Mouse (Mus musculus): ENCODE measurements at regions not wholly inside any gene's neighbourhood (a gene's known extent, or its start where the extent isn't known, plus 50 kb on each side); places are given as distances from the start of the nearest gene placed in this dataset.
"Not testable (repeated sequence)": the region's sequence is repeated elsewhere in the genome, so short reads cannot be mapped to it uniquely, and the experiment has no call there.

DNA sequence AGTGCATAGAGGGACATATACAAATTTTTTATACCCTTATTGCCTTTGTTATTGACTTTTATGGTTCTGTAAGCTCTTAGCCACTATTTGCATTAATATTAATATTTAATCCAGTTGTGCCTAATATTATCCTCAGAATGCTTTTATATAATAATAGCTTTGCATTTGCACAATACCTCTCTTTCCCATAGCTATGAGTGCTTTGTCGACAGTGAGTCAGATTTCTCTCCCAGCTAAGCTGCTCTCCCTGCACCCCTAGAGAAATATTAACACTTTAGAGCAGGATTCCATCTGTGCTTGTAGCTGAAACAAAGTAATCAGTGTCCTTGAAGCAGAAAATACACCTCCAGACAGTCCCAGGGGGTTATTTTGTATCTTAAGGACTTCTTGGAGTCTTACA lies 288.6 kb upstream of the Arglu1 start:
- no peak for DNase-seq

DNA sequence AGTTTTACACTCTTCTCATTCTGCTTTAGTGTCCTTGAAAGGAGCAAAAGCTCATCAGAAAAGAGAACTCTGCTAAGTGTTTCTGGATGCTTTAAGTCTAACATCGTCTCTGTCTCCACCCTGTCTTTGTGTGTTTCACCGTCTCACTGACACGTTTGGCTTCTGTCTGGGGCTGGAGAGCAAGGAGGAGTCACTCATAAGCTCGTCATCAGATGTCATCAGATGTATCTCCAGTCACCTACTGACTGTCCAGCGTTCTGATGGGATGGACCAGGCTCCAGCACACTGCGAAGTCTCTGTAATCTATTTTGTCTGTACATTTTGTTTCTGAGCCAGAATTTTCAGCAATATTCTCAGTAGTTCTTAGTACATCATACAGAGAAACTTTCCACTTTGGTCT lies 283.4 kb upstream of the Arglu1 start:
- DNase-seq, result no peak

DNA sequence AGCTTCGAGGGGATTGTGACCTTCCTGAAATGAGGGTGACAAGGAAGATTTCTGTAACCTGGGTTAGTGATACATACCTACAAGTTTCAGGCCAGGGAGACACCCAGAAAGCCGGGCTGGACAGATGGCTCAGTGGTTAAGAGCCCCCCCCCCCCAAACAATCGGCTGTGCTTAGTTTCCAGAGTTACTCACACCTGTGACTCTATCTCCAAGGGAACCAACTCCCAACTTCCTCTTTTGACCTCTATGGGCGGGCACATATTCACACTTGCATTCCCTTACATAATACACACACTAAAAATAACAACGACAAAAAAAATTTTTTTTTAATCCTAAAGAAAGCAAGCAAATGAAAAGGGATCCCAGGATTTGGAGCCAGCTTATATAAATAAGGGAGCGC lies 283.0 kb upstream of the Arglu1 start:
- DNase-seq, result no peak

DNA sequence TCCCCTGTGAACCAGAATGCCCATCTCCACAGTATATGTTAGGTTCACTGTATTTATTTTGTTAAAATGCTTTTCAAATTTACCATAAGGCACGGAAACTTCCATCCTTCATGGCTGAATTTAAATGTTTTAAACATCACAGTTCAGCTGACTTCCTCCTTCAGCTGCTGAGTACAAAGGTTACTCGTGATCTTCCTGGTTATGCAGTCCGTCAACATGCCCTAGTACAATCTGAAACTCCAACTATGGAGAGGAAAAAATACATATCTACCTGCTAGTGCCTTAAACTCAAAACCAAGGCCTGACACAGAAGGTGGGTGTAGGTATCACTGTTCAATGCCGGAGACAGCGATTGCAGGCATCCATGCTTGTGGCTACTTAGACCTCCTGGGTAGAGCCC lies 280.5 kb upstream of the Arglu1 start:
- DNase-seq, result no peak

DNA sequence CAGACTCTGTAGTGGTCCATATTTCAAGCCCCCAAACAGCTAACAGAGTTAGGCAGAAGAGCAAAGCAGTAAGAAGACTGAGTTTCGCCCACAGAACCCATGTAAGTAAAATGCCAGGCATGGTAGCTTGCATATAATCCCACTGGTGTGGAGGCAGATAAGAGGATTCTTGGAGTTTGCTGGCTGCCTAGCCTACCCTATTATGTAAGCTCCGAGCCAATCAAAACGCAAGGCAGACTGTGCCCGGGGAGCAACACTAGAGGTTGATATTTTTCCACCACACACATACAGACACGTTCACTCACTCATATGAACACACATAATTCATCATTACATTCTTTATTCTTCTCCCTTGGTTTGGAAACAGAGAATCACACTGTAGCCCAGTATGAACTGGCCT lies 280.0 kb upstream of the Arglu1 start:
- DNase-seq, result no peak

DNA sequence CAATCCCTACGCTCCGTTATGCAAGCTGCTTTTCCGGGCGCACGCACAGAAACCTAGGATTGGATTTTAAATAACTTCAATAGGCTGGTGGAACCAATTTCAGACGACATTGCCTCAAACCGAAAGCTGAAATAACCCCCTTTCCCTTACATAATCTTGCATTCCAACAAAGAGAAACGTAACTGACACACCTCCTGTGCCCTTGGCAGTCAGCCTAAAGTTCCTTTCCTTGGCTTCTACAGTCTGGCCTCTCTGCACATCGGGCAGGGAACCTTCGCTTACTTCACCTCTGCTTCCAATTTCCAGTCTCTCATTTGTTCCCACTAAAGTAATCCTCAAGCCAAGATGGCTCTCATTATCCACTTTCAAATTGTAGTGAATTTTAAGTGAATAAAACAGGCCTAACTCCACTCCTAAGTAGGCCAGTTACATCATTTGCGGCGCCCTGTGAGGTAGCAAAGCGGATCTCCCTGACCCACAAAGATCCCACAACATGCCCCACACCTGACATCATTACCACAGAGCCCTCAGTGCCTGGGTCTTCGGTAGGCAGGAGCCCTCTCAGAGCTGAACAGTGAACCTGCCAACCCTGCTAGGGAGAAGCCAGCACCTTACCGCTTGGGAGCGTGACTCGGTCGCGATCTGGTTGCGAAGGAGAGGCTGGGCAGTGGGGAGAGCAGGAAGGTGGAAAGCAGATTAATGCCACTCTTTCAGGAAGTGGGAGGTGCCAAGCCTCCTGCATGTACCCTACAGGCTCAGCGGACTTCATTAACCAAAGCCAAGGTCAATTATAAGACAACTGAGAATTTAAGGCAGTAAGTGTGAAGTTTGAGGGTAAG lies 279.0 kb upstream of the Arglu1 start:
- DNase-seq, result peak; percentile 45 to 46

DNA sequence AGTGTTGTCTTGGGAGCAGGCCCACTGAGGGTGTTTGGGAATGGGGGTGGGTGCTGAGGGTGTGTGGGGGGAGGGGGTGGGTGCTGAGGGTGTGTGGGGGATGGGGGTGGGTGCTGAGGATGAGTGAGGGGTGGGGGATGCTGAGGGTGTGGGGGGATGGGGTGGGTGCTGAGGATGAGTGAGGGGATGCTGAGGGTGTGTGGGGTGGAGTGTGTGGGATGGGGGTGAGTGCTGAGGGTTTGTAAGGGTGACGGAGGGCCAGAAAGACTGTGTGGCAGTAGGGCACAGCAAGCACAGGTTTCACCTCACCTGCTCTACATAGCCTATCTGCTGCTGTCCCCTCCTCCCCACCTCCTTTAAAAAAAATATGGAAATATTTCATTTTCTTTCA lies 276.3 kb upstream of the Arglu1 start:
- DNase-seq, result no peak

DNA sequence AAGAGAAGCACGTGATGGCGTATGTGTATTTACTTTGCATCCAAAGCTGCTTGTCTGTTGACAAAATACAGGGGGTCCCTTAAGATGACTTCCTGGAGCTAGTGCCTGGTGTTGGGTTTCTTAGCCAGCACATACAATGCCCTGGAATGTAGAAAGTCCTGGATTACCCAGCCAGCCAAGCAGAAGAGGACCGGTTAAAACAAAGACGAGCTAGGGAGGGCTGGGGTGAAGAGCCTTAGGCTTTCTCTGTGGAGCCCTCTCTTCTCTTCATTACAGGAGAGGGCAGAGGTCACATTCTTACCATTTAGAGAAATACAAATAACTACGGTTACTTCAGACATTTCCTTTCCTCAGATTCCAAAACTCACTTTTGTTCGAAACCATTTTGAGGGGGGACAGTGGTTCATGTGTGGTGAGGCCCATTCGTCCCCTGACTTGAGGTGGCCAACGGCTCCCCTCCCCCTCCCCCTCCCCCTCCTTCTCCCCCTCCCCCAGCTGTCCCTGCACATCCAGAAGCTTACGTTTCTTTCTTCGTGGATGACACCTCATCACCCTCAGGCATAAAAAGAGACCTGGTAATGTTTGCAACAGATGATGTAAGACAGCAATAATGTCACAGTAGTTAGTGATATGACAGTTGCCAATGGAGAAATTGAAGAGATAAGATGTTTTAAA lies 275.8 kb upstream of the Arglu1 start:
- no peak for DNase-seq

DNA sequence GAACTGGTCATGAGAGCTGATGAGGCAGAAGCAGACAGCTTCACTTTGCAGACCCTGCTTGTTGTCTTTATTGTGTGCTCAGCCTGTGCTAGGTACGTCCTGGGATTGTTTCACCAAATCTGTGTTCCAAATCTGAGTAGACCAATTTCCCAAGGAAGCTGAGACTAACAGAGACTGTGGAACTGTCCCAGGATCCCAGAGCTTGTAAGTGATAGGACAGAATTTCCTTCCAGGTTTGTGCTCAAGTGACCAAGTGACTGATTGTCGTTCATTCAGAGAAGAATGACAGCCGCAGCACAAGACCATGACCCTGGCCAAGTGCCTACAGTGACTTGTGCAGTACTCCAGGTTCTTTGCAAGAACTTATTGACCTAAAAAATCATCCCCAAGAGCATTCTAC lies 269.9 kb upstream of the Arglu1 start:
- DNase-seq, result peak in 1 of 2 experiments; percentile 63

DNA sequence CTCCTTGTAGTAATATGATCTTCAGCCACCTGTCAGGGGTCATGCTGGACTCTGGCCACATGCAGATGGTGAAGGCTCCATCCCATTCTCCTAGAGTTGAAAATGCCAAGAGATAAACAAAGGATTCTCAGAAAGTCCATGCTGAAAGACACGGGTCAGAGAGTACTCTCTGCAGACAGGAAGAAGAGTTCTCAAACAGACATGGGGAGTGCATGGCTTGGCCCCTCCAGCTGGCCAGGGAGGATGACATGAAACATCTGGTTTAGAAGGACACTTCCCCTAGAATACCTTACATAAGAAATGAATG lies 269.4 kb upstream of the Arglu1 start:
- DNase-seq, result no peak

DNA sequence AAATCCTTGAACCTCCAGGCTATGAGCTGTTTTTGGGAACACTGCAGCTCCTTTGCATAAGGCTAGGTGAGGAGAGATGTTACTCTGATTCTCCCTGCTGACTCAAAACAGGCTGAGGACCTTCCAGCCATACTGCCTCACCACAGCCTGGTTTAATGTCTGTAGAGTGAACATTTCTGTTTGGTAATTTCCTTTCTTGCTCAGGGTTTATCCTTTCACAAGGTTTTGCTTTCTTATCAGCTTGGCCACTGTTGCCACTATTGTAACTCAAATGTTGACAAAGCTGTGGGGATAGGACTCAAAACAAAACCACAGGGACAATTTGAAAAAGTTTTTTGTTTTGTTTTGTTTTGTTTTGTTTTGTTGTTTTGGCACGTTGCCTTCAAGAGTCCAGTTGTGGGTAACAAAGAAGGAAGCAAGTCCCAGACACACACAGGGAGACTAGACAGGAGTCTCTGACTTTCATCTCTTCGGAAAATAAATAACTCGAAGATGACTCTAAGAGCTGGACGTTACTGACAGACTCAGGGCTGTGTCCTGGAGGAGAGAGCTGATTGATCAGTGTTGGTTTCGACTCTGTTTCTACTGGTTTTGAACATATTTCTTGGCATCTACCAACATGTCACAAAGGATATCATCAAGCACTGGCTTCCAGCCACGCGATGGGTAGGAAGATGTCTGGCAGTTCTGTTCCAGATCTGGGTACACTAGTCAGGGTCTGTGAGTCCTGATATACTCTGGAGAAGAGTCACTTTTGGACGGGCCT lies 268.9 kb upstream of the Arglu1 start:
- DNase-seq, result peak; percentile 19 to 24

DNA sequence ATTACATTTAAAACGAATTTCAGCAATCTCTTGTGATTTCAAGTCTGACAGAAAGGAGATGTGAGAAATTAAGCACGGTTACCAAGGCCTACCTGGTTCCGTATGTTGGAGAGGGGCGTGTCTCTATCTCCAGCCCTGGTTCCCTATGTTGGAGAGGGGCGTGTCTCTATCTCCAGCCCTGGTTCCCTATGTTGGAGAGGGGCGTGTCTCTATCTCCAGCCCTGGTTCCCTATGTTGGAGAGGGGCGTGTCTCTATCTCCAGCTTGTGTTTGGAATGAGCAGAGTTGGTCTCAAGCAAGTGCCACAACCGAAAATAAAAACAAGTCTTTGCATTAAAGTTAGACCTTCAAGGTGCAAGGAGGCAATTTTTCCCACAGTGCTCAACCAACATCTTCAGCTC lies 267.8 kb upstream of the Arglu1 start:
- not testable (repeated sequence) for DNase-seq

DNA sequence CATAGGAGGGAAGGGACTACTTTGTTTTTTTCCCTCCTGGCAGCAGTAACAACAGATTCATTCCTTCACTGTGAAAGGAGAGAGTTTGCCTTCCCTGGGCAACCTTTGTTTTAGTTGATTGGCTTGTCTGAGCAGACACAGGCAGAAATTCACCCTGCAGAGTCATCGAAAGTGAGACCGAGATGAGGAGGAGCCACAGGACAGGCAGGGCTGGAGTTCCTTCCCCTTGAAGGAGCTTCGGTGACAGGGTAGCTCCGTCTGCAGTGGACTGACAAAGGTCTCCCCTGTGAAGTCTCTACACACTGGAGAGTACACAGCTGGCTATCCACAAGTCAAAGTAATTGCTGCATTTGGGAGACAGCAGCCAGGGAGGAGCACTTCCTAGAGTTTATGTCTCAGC lies 261.9 kb upstream of the Arglu1 start:
- no peak for DNase-seq

DNA sequence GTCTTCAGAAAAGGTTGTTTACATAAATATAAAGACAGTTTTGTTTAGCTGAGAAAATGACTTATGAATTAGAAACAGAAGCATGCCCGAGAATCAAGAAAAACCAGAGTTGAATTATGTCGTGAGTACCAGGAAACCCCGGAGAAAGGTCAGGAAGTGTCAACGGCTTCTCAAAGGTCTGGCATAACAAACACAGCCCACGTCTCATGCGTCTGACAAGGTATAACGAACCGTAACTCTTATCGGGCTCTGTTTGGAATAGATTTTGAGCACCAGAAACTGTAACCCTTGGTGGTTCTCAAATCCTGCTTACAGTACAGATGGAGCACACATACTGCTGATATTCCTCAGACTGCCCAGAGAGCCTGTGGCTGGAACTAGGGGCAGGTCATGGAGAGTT lies 260.9 kb upstream of the Arglu1 start:
- no peak for DNase-seq

DNA sequence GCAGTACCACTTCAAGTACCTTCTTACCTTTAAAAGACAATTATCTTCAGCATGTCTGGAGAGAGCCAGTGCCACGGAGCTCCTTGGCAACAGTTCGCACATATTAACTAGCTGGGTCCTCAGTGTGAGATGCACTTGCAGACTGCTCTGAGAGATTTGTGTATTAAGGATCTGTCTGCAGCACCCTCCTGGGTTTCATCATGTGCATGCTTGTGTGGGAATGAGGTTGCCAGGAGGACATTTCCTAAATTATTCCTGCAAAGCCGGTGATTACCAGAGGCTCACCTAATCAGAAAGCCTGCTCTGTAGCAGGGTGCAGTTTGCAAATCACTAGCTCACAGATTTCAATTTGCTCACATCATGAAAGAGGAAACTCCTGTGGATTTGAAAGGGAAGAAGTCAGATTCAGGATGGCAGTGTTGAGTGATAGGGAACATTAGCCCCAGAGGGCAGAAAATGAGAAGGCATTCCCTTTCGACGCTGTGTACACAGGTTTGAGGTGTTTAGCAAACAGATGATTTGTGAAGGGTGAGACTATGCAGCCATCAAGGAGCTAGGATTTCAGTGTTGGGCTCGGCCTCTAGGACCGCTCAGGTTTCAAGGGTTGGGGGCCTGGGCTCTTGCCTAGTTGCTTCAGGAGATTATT lies 257.3 kb upstream of the Arglu1 start:
- DNase-seq, result no peak

DNA sequence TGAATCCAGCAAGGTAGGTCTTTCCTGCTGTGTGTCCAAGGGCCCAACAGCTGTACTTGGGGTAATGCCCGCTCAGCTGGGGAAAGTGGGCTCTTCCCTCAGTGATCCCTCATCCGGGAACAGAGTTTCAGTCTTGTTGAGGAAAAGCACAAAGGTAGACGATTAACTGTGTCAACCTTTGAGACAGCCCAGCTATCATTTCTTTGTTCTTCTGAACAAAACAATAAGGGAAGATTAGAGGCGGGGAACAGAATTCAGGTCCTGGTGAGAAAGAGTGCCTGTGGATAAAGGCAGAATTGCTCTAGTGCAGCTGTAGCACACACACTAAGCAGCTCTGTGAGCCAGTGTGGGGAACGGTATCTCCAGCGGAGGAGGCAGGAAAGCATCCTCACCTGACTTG lies 252.7 kb upstream of the Arglu1 start:
- DNase-seq, result no peak

DNA sequence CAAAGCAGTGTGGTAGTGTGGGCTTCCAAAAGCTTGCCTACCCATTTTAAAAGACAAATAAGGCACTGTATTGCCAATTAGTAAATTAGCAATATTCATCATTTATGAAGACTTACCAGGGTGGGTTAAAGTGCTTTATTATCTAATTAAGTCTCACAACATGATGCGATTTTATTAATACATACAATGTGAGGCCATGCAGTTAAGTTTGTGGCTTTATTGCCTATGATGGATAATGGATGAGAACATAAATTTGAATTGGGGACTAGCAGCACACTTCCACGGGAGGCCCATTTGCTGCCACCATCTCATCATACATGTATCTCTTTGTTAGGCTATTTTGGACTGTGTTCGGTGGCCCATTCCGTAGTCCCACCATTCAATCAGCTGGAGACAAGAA lies 250.6 kb upstream of the Arglu1 start:
- no peak for DNase-seq

DNA sequence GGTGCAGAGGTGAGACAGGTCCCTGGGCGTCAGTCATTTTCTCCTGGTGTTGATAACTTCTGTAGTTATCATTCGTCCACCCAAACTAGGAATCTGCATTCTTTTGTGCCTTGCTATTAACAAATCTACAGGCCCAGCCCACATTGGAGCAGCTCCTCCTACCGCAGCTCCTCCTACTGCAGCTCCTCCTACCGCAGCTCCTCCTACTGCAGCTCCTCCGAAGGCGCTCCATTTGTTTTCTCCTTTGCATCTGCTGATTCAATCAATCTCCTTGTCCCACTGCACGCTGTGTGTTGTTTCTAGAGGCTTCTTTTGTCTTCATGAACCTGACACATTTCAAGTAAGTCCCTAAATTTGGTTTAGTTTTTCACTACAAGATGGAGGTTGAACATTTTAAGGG lies 248.2 kb upstream of the Arglu1 start:
- no peak for DNase-seq

DNA sequence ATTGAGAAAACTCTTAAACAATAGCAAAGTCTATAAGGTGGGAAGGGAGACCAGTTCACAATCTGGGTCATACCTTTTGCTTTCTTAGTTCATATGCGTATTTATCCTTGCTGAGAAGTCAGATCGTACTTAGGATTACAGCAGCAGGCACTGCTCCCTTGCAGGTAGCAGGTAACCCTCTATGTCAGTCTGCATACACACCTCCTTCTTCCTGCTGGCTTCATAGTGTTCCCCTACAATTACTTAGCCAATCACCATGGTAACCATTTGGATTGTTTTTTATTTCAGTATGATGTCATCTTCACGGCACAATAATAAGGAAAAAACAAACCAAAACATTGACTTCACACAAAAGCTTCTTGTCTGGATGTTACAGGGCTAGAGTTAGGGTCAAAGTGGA lies 242.1 kb upstream of the Arglu1 start:
- no peak for DNase-seq

DNA sequence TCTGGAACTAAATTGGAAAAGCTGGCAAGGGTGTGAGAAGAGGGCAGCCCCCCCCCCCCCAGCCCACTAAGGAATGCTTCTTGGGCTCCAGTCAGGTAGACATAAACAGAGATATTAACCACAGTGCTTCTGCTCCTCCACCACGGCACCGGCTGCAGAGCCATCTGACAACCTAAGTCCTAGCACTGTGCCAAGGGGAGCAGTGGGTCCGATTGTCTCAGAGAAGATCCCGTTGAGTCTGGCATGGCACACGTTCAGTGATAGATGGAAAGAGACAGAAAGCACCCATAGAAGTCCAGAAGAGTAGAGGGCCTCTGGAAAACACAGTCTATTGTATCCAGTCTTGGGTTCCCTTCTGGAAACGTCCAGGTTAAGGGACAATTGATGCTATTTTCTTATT lies 241.4 kb upstream of the Arglu1 start:
- DNase-seq, result no peak

DNA sequence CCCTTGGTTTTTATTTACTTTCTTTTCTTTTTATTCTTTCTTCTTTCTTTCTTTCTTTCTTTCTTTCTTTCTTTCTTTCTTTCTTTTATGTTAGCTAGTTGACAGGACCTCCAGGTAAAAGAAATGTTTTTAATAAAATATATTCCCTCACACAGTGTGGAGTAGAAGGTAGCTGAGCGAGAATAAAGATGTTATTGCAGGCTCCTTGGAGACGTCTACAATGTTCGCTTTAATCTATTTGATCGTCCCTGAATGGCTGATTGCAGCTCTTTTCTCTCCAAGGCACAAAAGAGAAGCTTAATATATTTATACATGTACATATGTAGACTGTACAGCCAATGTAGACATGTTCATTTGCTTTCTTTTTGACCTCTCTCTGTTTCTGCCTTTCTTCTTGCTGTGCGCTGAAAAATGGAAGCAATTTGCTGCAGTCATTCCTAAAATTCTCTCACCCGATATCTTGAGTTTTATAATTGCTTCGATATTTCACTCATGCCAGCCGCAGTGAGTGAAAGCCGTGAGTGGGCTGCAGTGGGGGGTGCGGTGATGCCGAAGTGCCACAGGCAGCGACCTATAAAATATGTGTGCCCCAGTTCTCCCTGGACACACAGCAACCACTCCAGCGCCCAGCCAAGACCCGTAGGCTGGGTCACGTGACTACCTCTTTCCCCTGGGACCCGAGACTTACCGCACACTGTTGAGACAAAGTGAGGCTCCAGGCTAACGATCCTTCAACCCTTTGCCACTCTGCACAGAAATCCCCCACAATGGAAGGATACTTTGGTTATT lies 237.9 kb upstream of the Arglu1 start:
- no peak for DNase-seq

DNA sequence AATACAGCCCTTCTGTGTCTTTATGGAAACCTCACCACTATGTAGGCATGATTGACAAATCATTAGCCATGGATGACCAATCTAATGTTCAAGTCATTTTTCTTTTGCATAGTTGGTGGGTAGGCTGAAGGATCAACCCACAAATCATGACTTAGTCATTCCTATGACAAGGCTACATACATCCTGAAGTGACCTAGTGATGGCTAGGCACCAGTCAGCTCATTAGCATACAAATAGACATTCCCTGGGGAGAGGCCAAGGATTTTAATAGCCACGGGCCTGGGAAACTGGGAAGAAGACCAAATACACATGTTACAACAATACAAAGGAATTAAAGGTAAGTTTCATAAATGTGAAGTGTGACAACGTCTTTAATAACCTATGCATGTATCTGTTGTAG lies 231.1 kb upstream of the Arglu1 start:
- peak; percentile 36 to 43 for DNase-seq
